Comparison of ENCODE assay signal across 10 mouse cellular contexts in genomic region chr14:55479629-55480028, GRCm38 (mm10). TPM values are rescaled to one million over a fixed set of nuclear protein-coding genes. Genes with fewer than 3 reads are reported as not detected.
DNase-seq lines count a peak whose midpoint lies in the region; ATAC-seq lines count a peak whose summit lies in the region.
"Had no signal": no experiment of that assay in that cellular context is flagged by ENCODE, and none has a peak within 500 bp of the region (broad histone marks: within the 10 kb centered on the region; RNA-seq: fewer than 3 reads in every experiment).

No protein-coding gene starts in this region.

- WGBS in hindbrain, embryonic 10.5 days: 93% methylated on average over 10 of the region's 10 CpGs
- WGBS in hindbrain, embryonic 11.5 days: 96% methylated on average over 10 of the region's 10 CpGs
- 95% methylated on average over 10 of the region's 10 CpGs for WGBS in neural tube, embryonic 15.5 days
- WGBS in limb, embryonic 13.5 days: 92% methylated on average over 10 of the region's 10 CpGs
- 86% methylated on average over 10 of the region's 10 CpGs for WGBS in stomach, embryonic 16.5 days

- DNase-seq in hindbrain, embryonic 10.5 days (ENCODE audit: low spot score): no peak
- no peak for DNase-seq in hindbrain, embryonic 11.5 days (ENCODE audit: low spot score)
- DNase-seq in neural tube, embryonic 10.5 days (ENCODE audit: extremely low spot score, low spot score): no peak
- no peak for DNase-seq in Muller cell, postnatal 12 days (ENCODE audit: inconsistent ontology term)
- no peak for DNase-seq in spleen, adult 12 weeks (ENCODE audit: low spot score)

- 0 out of 2 replicates have a peak overlapping the region, but pooled peaks have one; percentile 59 for H3K4me3 ChIP-seq in hindbrain, embryonic 10.5 days
- no peak overlapping the region for H3K4me3 ChIP-seq in hindbrain, embryonic 11.5 days (ENCODE audit: low read depth, low read length)
- no peak overlapping the region for H3K4me3 ChIP-seq in neural tube, embryonic 15.5 days (replicated peaks)
- no peak overlapping the region for H3K4me3 ChIP-seq in limb, embryonic 13.5 days
- H3K4me3 ChIP-seq in stomach, embryonic 16.5 days (replicated peaks; ENCODE audit: low read length): no peak overlapping the region

- ATAC-seq in hindbrain, embryonic 11.5 days (ENCODE audit: low FRiP score): no peak
- no peak for ATAC-seq in neural tube, embryonic 15.5 days (ENCODE audit: low FRiP score)
- no peak for ATAC-seq in limb, embryonic 13.5 days (ENCODE audit: low FRiP score, low read depth)
- no peak for ATAC-seq in stomach, embryonic 16.5 days (ENCODE audit: insufficient read depth, low FRiP score)

- no peak overlapping the region for H3K9ac ChIP-seq in hindbrain, embryonic 11.5 days (ENCODE audit: low read depth, low read length)
- no peak overlapping the region for H3K9ac ChIP-seq in neural tube, embryonic 15.5 days (replicated peaks)
- H3K9ac ChIP-seq in limb, embryonic 13.5 days: no peak overlapping the region
- no peak overlapping the region for H3K9ac ChIP-seq in stomach, embryonic 16.5 days (ENCODE audit: low read length)

- no peak overlapping the region for H3K4me2 ChIP-seq in hindbrain, embryonic 11.5 days (replicated peaks; ENCODE audit: low read depth, low read length)
- H3K4me2 ChIP-seq in neural tube, embryonic 15.5 days: peak overlapping the region; percentile 67
- H3K4me2 ChIP-seq in limb, embryonic 13.5 days (replicated peaks): peak overlapping the region; percentile 64; the same call in 1 of the 2 replicates
- H3K4me2 ChIP-seq in stomach, embryonic 16.5 days (ENCODE audit: low read depth, low read length): peak overlapping the region; percentile 72

- no peak overlapping the region for H3K27ac ChIP-seq in hindbrain, embryonic 10.5 days
- no peak overlapping the region for H3K27ac ChIP-seq in hindbrain, embryonic 11.5 days (ENCODE audit: low read depth, low read length)
- no peak overlapping the region for H3K27ac ChIP-seq in neural tube, embryonic 15.5 days (replicated peaks)
- H3K27ac ChIP-seq in limb, embryonic 13.5 days: no peak overlapping the region
- H3K27ac ChIP-seq in stomach, embryonic 16.5 days (ENCODE audit: low read length): no peak overlapping the region

- H3K36me3 ChIP-seq in hindbrain, embryonic 10.5 days: no peaks in the 10 kb centered on the region
- no peaks in the 10 kb centered on the region for H3K36me3 ChIP-seq in hindbrain, embryonic 11.5 days (ENCODE audit: control insufficient read depth, insufficient read depth, low read length)
- no peaks in the 10 kb centered on the region for H3K36me3 ChIP-seq in neural tube, embryonic 15.5 days
- H3K36me3 ChIP-seq in limb, embryonic 13.5 days: no peaks in the 10 kb centered on the region
- H3K36me3 ChIP-seq in stomach, embryonic 16.5 days (ENCODE audit: control insufficient read depth, insufficient read depth, low read length): no peaks in the 10 kb centered on the region
- H3K36me3 ChIP-seq: midbrain, embryonic 12.5 days had no signal

- H3K9me3 ChIP-seq in hindbrain, embryonic 10.5 days: no peaks in the 10 kb centered on the region
- no peaks in the 10 kb centered on the region for H3K9me3 ChIP-seq in hindbrain, embryonic 11.5 days (ENCODE audit: control insufficient read depth, low read length)
- no peaks in the 10 kb centered on the region for H3K9me3 ChIP-seq in neural tube, embryonic 15.5 days (replicated peaks)
- H3K9me3 ChIP-seq in limb, embryonic 13.5 days: no peaks in the 10 kb centered on the region
- no peaks in the 10 kb centered on the region for H3K9me3 ChIP-seq in stomach, embryonic 16.5 days (replicated peaks; ENCODE audit: control insufficient read depth, low read length)
- H3K9me3 ChIP-seq: midbrain, embryonic 12.5 days had no signal

- H3K27me3 ChIP-seq in hindbrain, embryonic 10.5 days (ENCODE audit: insufficient read depth, poor library complexity, severe bottlenecking): no peaks in the 10 kb centered on the region
- H3K27me3 ChIP-seq in hindbrain, embryonic 11.5 days (ENCODE audit: control insufficient read depth, insufficient read depth, low read length): no peaks in the 10 kb centered on the region
- no peaks in the 10 kb centered on the region for H3K27me3 ChIP-seq in neural tube, embryonic 15.5 days (replicated peaks)
- H3K27me3 ChIP-seq in limb, embryonic 13.5 days: no peaks in the 10 kb centered on the region
- H3K27me3 ChIP-seq in stomach, embryonic 16.5 days (ENCODE audit: control insufficient read depth, insufficient read depth, low read length): no peaks in the 10 kb centered on the region
- H3K27me3 ChIP-seq: midbrain, embryonic 12.5 days had no signal

- H3K4me1 ChIP-seq in hindbrain, embryonic 10.5 days (replicated peaks): peaks cover 10% of the 10 kb centered on the region; the same call in 1 of the 2 replicates
- H3K4me1 ChIP-seq in hindbrain, embryonic 11.5 days (replicated peaks; ENCODE audit: control insufficient read depth, insufficient read depth, low read length): no peaks in the 10 kb centered on the region
- peaks cover 14% of the 10 kb centered on the region; the same call in 1 of the 2 replicates for H3K4me1 ChIP-seq in neural tube, embryonic 15.5 days
- H3K4me1 ChIP-seq in limb, embryonic 13.5 days: peaks cover 16% of the 10 kb centered on the region; the same call in 1 of the 2 replicates
- peaks cover 5% of the 10 kb centered on the region; the same call in 1 of the 2 replicates for H3K4me1 ChIP-seq in stomach, embryonic 16.5 days (ENCODE audit: control insufficient read depth, insufficient read depth, low read length)

RNA-seq across cellular contexts. Expression of gene Dhrs4, which starts 1.1 kb away (rescaled TPM):
- 50.5 and 64.5 TPM in 2 replicates for polyA plus RNA-seq in hindbrain, embryonic 10.5 days (2016; fragmentation: Nextera tagmentation; extraction: Ambion mirVana)
- polyA plus RNA-seq in hindbrain, embryonic 11.5 days (2014; fragmentation: Nextera tagmentation; extraction: Ambion mirVana): 26.0 and 36.5 TPM in 2 replicates
- 21.5 and 32.8 TPM in 2 replicates for polyA plus RNA-seq in neural tube, embryonic 15.5 days (2015; fragmentation: Nextera tagmentation; extraction: Ambion mirVana)
- 87.4 and 89.1 TPM in 2 replicates for polyA plus RNA-seq in limb, embryonic 13.5 days (2015; fragmentation: Nextera tagmentation; extraction: Ambion mirVana)
- 108 and 109 TPM in 2 replicates for polyA plus RNA-seq in stomach, embryonic 16.5 days (2015; fragmentation: Nextera tagmentation; extraction: Ambion mirVana)

RNA-seq across cellular contexts. Expression of gene Carmil3, which starts 10.8 kb away (rescaled TPM):
- 5.7 and 7.9 TPM in 2 replicates for polyA plus RNA-seq in hindbrain, embryonic 10.5 days (2016; fragmentation: Nextera tagmentation; extraction: Ambion mirVana)
- polyA plus RNA-seq in hindbrain, embryonic 11.5 days (2014; fragmentation: Nextera tagmentation; extraction: Ambion mirVana): 10.1 and 14.0 TPM in 2 replicates
- polyA plus RNA-seq in neural tube, embryonic 15.5 days (2015; fragmentation: Nextera tagmentation; extraction: Ambion mirVana): 21.6 and 25.1 TPM in 2 replicates
- polyA plus RNA-seq in limb, embryonic 13.5 days (2015; fragmentation: Nextera tagmentation; extraction: Ambion mirVana): 2.7 and 3.3 TPM in 2 replicates
- 1.8 and 1.9 TPM in 2 replicates for polyA plus RNA-seq in stomach, embryonic 16.5 days (2015; fragmentation: Nextera tagmentation; extraction: Ambion mirVana)

RNA-seq across cellular contexts. Expression of gene Cpne6, which starts 30.6 kb away (rescaled TPM):
- polyA plus RNA-seq in hindbrain, embryonic 10.5 days (2016; fragmentation: Nextera tagmentation; extraction: Ambion mirVana): 1.1 and 1.6 TPM in 2 replicates
- polyA plus RNA-seq in hindbrain, embryonic 11.5 days (2014; fragmentation: Nextera tagmentation; extraction: Ambion mirVana): 1.3 and 1.6 TPM in 2 replicates
- 17.8 and 20.0 TPM in 2 replicates for polyA plus RNA-seq in neural tube, embryonic 15.5 days (2015; fragmentation: Nextera tagmentation; extraction: Ambion mirVana)
- polyA plus RNA-seq in limb, embryonic 13.5 days (2015; fragmentation: Nextera tagmentation; extraction: Ambion mirVana): 0.32 and 0.78 TPM in 2 replicates
- 0.25 and 0.31 TPM in 2 replicates for polyA plus RNA-seq in stomach, embryonic 16.5 days (2015; fragmentation: Nextera tagmentation; extraction: Ambion mirVana)

RNA-seq across cellular contexts. Expression of gene Nrl, which starts 45.2 kb away (rescaled TPM):
- not detected in 2 replicates for polyA plus RNA-seq in hindbrain, embryonic 10.5 days (2016; fragmentation: Nextera tagmentation; extraction: Ambion mirVana)
- polyA plus RNA-seq in hindbrain, embryonic 11.5 days (2014; fragmentation: Nextera tagmentation; extraction: Ambion mirVana): 0.15 and 0.20 TPM in 2 replicates
- 0.13 and 0.26 TPM in 2 replicates for polyA plus RNA-seq in neural tube, embryonic 15.5 days (2015; fragmentation: Nextera tagmentation; extraction: Ambion mirVana)
- polyA plus RNA-seq in limb, embryonic 13.5 days (2015; fragmentation: Nextera tagmentation; extraction: Ambion mirVana): not detected in 2 replicates
- polyA plus RNA-seq in stomach, embryonic 16.5 days (2015; fragmentation: Nextera tagmentation; extraction: Ambion mirVana): not detected in 2 replicates
- polyA plus RNA-seq: heart, postnatal 0 days; midbrain, embryonic 12.5 days had no signal
